Comparison of ENCODE assay signal across 9 mouse cellular contexts in the genomic region with DNA sequence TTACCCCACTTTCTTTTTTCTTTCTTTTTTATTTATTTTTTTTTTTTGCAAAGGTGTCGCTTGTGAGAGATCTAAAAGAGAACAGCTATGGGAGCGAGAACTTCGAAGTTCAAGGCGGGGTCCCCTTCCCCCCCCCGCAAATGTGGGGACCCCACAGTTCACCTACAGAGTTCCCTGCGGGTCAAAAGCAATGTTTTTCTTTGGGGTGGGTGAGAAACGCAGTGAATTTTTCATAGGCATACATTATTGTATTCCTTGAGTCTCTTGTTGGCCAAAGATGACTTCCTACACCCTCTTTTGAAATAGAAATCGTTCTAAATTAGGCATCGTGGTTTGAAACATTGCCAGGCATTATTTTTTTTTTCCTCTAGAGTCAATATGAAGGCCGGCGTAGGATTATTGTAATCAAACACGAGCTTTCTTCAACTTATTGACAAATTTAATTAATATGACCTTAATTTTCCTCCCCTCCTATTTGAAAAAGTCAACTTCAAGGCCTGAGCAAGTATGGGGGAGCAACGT. TPM values are rescaled to one million over a fixed set of nuclear protein-coding genes. Genes with fewer than 3 reads are reported as not detected.
DNase-seq lines count a peak whose midpoint lies in the region; ATAC-seq and TF ChIP-seq lines count a peak whose summit lies in the region.
"Had no signal": no experiment of that assay in that cellular context is flagged by ENCODE, and none has a peak within 500 bp of the region (broad histone marks: within the 10 kb centered on the region; RNA-seq: fewer than 3 reads in every experiment).

No protein-coding gene starts in this region.

- H3K4me2 ChIP-seq in heart, embryonic 13.5 days, result peak overlapping the region; percentile 83
- peak overlapping the region; percentile 76 for H3K4me2 ChIP-seq in forebrain, embryonic 15.5 days (replicated peaks)
- peak overlapping the region; percentile 98 for H3K4me2 ChIP-seq in liver, postnatal 0 days (ENCODE audit: low read depth, low read length)

- no peaks in the 10 kb centered on the region for H3K9me3 ChIP-seq in heart, embryonic 13.5 days
- no peaks in the 10 kb centered on the region for H3K9me3 ChIP-seq in ES-Bruce4 (replicated peaks; ENCODE audit: control insufficient read depth, insufficient read depth, low read length, poor library complexity, severe bottlenecking)
- H3K9me3 ChIP-seq in forebrain, embryonic 15.5 days, result no peaks in the 10 kb centered on the region
- H3K9me3 ChIP-seq in liver, postnatal 0 days (ENCODE audit: low read length), result no peaks in the 10 kb centered on the region

- peak overlapping the region; percentile 99 for H3K9ac ChIP-seq in heart, embryonic 13.5 days
- no peak overlapping the region for H3K9ac ChIP-seq in ES-Bruce4 (ENCODE audit: low read depth, poor library complexity, severe bottlenecking)
- H3K9ac ChIP-seq in forebrain, embryonic 15.5 days (replicated peaks), result peak overlapping the region; percentile 81
- H3K9ac ChIP-seq in liver, postnatal 0 days (replicated peaks), result peak overlapping the region; percentile 91

- TF ChIP-seq CTCF in ES-Bruce4 (IDR thresholded peaks at IDR 0.05; ENCODE audit: low read depth, low read length), result no peak
- no peak for TF ChIP-seq CTCF in liver, postnatal 0 days (IDR thresholded peaks at IDR 0.05; ENCODE audit: low read depth)

- WGBS in heart, embryonic 13.5 days, result 33% methylated on average over 13 of the region's 13 CpGs
- WGBS in forebrain, embryonic 15.5 days, result 32% methylated on average over 13 of the region's 13 CpGs
- 25% methylated on average over 13 of the region's 13 CpGs for WGBS in liver, postnatal 0 days (ENCODE audit: insufficient replicate concordance)

- DNase-seq in heart, postnatal 10 days, result no peak
- no peak for DNase-seq in liver, postnatal 0 days
- DNase-seq in urinary bladder, adult 2 months (ENCODE audit: low spot score), result no peak
- no peak for DNase-seq in left cerebral cortex, postnatal 14 days (ENCODE audit: low spot score in 2 of 2)
- DNase-seq in frontal cortex, postnatal 36 days (ENCODE audit: low spot score in 2 of 2), result no peak

- peak overlapping the region; percentile 97 for H3K4me3 ChIP-seq in heart, embryonic 13.5 days
- H3K4me3 ChIP-seq in ES-Bruce4 (ENCODE audit: low read depth, low read length), result 0 out of 2 replicates have a peak overlapping the region, but pooled peaks have one; percentile 2
- peak overlapping the region; percentile 73 for H3K4me3 ChIP-seq in forebrain, embryonic 15.5 days
- peak overlapping the region; percentile 87 for H3K4me3 ChIP-seq in liver, postnatal 0 days (ENCODE audit: low read depth, low read length)

- peak overlapping the region; percentile 97 for H3K27ac ChIP-seq in heart, embryonic 13.5 days (replicated peaks)
- H3K27ac ChIP-seq in ES-Bruce4 (ENCODE audit: insufficient read depth, low read length), result no peak overlapping the region
- H3K27ac ChIP-seq in forebrain, embryonic 15.5 days (replicated peaks), result peak overlapping the region; percentile 89
- H3K27ac ChIP-seq in liver, postnatal 0 days (ENCODE audit: low read depth), result peak overlapping the region; percentile 93

- TF ChIP-seq POLR2A in ES-Bruce4 (IDR thresholded peaks at IDR 0.05; ENCODE audit: insufficient read depth, low read length), result no peak

- peaks cover 22% of the 10 kb centered on the region for H3K4me1 ChIP-seq in heart, embryonic 13.5 days
- H3K4me1 ChIP-seq in ES-Bruce4 (ENCODE audit: control insufficient read depth, insufficient read depth, low read length), result no peaks in the 10 kb centered on the region
- peaks cover 15% of the 10 kb centered on the region for H3K4me1 ChIP-seq in forebrain, embryonic 15.5 days
- H3K4me1 ChIP-seq in liver, postnatal 0 days (ENCODE audit: insufficient read depth), result peaks cover 7% of the 10 kb centered on the region

- ATAC-seq in heart, embryonic 13.5 days (ENCODE audit: extremely low read depth, insufficient number of reproducible peaks, low FRiP score, low TSS enrichment), result no peak
- ATAC-seq in forebrain, embryonic 15.5 days (replicated peaks), result 0 out of 2 replicates have a peak, but pooled peaks have one; percentile 0
- no peak for ATAC-seq in liver, postnatal 0 days

- H3K36me3 ChIP-seq in heart, embryonic 13.5 days, result peaks cover 3% of the 10 kb centered on the region; the same call in 1 of the 2 replicates
- no peaks in the 10 kb centered on the region for H3K36me3 ChIP-seq in ES-Bruce4 (ENCODE audit: control insufficient read depth, insufficient read depth, low read length, poor library complexity, severe bottlenecking)
- no peaks in the 10 kb centered on the region for H3K36me3 ChIP-seq in forebrain, embryonic 15.5 days
- no peaks in the 10 kb centered on the region for H3K36me3 ChIP-seq in liver, postnatal 0 days (replicated peaks; ENCODE audit: insufficient read depth, low read length)

- H3K27me3 ChIP-seq in heart, embryonic 13.5 days (replicated peaks), result no peaks in the 10 kb centered on the region
- H3K27me3 ChIP-seq in ES-Bruce4 (ENCODE audit: control insufficient read depth, insufficient read depth, low read length, poor library complexity, severe bottlenecking), result no peaks in the 10 kb centered on the region
- H3K27me3 ChIP-seq in forebrain, embryonic 15.5 days, result no peaks in the 10 kb centered on the region
- no peaks in the 10 kb centered on the region for H3K27me3 ChIP-seq in liver, postnatal 0 days (ENCODE audit: insufficient read depth, low read length)
- H3K27me3 ChIP-seq: Patski had no signal

- intact Hi-C loops in heart, postnatal 10 days (cut with DNase I), result loop anchor here (5.0 kb wide), 2 partner anchors 60 to 65 kb away; no protein-coding TSS in a partner anchor
- intact Hi-C loops in left cerebral cortex, postnatal 14 days (cut with DNase I), result no loop called here

- no peak for TF ChIP-seq EP300 in ES-Bruce4 (IDR thresholded peaks at IDR 0.05; ENCODE audit: insufficient read depth, low read depth, low read length)
- TF ChIP-seq EP300 in liver, postnatal 0 days (IDR thresholded peaks at IDR 0.05; ENCODE audit: low read depth), result no peak

RNA-seq across cellular contexts. Expression of a gene that starts 0.5 kb away (rescaled TPM):
- 12.7 and 13.8 TPM in 2 replicates for polyA plus RNA-seq in heart, embryonic 13.5 days (2015; fragmentation: Nextera tagmentation; extraction: Ambion mirVana)
- 10 to 100 TPM; 36.1 to 36.5 TPM for total RNA-seq in heart, postnatal 10 days (2021)
- 151 and 158 TPM in 2 replicates for polyA plus RNA-seq in ES-Bruce4 (2011; ENCODE audit: insufficient read depth, insufficient read length, low read depth, missing spikeins)
- polyA plus RNA-seq in forebrain, embryonic 15.5 days (2015; fragmentation: Nextera tagmentation; extraction: Ambion mirVana), result 7.4 and 8.6 TPM in 2 replicates
- polyA plus RNA-seq in liver, postnatal 0 days (2015; fragmentation: Nextera tagmentation; extraction: Ambion mirVana), result 8.9 and 9.2 TPM in 2 replicates
- 47.0 and 52.4 TPM in 2 replicates for polyA plus RNA-seq in urinary bladder, adult 2 months (2012; rRNA removed)
- total RNA-seq in left cerebral cortex, postnatal 14 days (2021), result 10 to 100 TPM; 18.8 to 19.4 TPM

Comparison
In these comparisons a context has a peak if more than half of its experiments do, and no peak if none do; other contexts are left out.
1. H3K4me3 ChIP-seq: peak in every context shown above with its lines; median percentile 97 in heart, embryonic 13.5 days; 87 in liver, postnatal 0 days; 73 in forebrain, embryonic 15.5 days; 2 in ES-Bruce4.